Mouse (Mus musculus): Measurements from ENCODE around the gene Itgam.
"Not testable (repeated sequence)": the region's sequence is repeated elsewhere in the genome, so short reads cannot be mapped to it uniquely, and the experiment has no call there.

The Itgam gene

GRCm38 (mm10) chr7:128062456-128062855, at the start of gene Itgam, which contains the start of gene Gm49368:
Gene Itgam (plus strand): TSS chr7:128062640.
Gene Gm49368 (plus strand): TSS chr7:128062683.
- no peak for DNase-seq (ENCODE audit: low spot score)

GRCm38 (mm10) chr7:128013116-128013515, 49.3 kb upstream of the Itgam start:
- DNase-seq (ENCODE audit: low spot score): no peak

GRCm38 (mm10) chr7:128016134-128016533, 46.3 kb upstream of the Itgam start:
- not testable (repeated sequence) for DNase-seq (ENCODE audit: low spot score)

GRCm38 (mm10) chr7:128016650-128017049, 45.8 kb upstream of the Itgam start:
- DNase-seq (ENCODE audit: low spot score): no peak

- no peak for DNase-seq (ENCODE audit: low spot score)
Measured at GRCm38 (mm10) chr7:128018275-128018674, 44.2 kb upstream of the Itgam start.

- DNase-seq (ENCODE audit: low spot score): no peak
Measured at GRCm38 (mm10) chr7:128019187-128019586, 43.3 kb upstream of the Itgam start.

GRCm38 (mm10) chr7:128022974-128023373, 39.5 kb upstream of the Itgam start:
- no peak for DNase-seq (ENCODE audit: low spot score)

GRCm38 (mm10) chr7:128023565-128023964, 38.9 kb upstream of the Itgam start:
- DNase-seq (ENCODE audit: low spot score): no peak

- no peak for DNase-seq (ENCODE audit: low spot score)
Measured at GRCm38 (mm10) chr7:128024364-128024763, 38.1 kb upstream of the Itgam start.

- DNase-seq (ENCODE audit: low spot score): no peak
Measured at GRCm38 (mm10) chr7:128024932-128025331, 37.5 kb upstream of the Itgam start.

- no peak for DNase-seq (ENCODE audit: low spot score)
Measured at GRCm38 (mm10) chr7:128025381-128025780, 37.1 kb upstream of the Itgam start.

- DNase-seq (ENCODE audit: low spot score): no peak
Measured at GRCm38 (mm10) chr7:128031403-128031976, 30.9 kb upstream of the Itgam start.

GRCm38 (mm10) chr7:128032290-128032988, 30.0 kb upstream of the Itgam start:
- no peak for DNase-seq (ENCODE audit: low spot score)

- DNase-seq (ENCODE audit: low spot score): no peak
Measured at GRCm38 (mm10) chr7:128032989-128033293, 29.5 kb upstream of the Itgam start.

- no peak for DNase-seq (ENCODE audit: low spot score)
Measured at GRCm38 (mm10) chr7:128033616-128034015, 28.8 kb upstream of the Itgam start.

GRCm38 (mm10) chr7:128042161-128042820, 20.1 kb upstream of the Itgam start:
- not testable (repeated sequence) for DNase-seq (ENCODE audit: low spot score)

GRCm38 (mm10) chr7:128044142-128044785, 18.2 kb upstream of the Itgam start:
- DNase-seq (ENCODE audit: low spot score): no peak

GRCm38 (mm10) chr7:128045640-128046039, 16.8 kb upstream of the Itgam start:
- DNase-seq (ENCODE audit: low spot score): no peak

- DNase-seq (ENCODE audit: low spot score): no peak
Measured at GRCm38 (mm10) chr7:128048819-128049218, 13.6 kb upstream of the Itgam start.

- no peak for DNase-seq (ENCODE audit: low spot score)
Measured at GRCm38 (mm10) chr7:128049254-128049653, 13.2 kb upstream of the Itgam start.

GRCm38 (mm10) chr7:128050739-128051138, 11.7 kb upstream of the Itgam start:
- DNase-seq (ENCODE audit: low spot score): no peak

GRCm38 (mm10) chr7:128053061-128053460, 9.4 kb upstream of the Itgam start:
- DNase-seq (ENCODE audit: low spot score): no peak

- no peak for DNase-seq (ENCODE audit: low spot score)
Measured at GRCm38 (mm10) chr7:128056917-128057444, 5.5 kb upstream of the Itgam start.
